Mouse (Mus musculus): Measurements from ENCODE around the gene Styk1. TPM values are rescaled to one million over a fixed set of nuclear protein-coding genes. Genes with fewer than 3 reads are reported as not detected.

Styk1 gene
- total and polyA plus RNA-seq, 2 experiments from 2014 or later = 3.2 to 5.1 TPM

- H3K27me3 ChIP-seq (ENCODE audit: insufficient read depth, low read length) = no peaks in the 10 kb centered on the region
- peak overlapping the region; percentile 72 for H3K27ac ChIP-seq
- no peaks in the 10 kb centered on the region for H3K9me3 ChIP-seq (ENCODE audit: low read length)
- H3K4me2 ChIP-seq (ENCODE audit: low read depth, low read length) = peak overlapping the region; percentile 37
- peaks cover 25% of the 10 kb centered on the region for H3K4me1 ChIP-seq (ENCODE audit: insufficient read depth, low read length)
- ATAC-seq = peak; percentile 76
- TF ChIP-seq CTCF (IDR thresholded peaks at IDR 0.05; ENCODE audit: low read depth) = no peak
- DNase-seq (ENCODE audit: low spot score) = peak; percentile 45
- peaks cover 17% of the 10 kb centered on the region for H3K36me3 ChIP-seq (ENCODE audit: insufficient read depth, low read length)
- 0 out of 2 replicates have a peak overlapping the region, but pooled peaks have one; percentile 6 for H3K9ac ChIP-seq (replicated peaks; ENCODE audit: low read length)
- 29% methylated on average over 14 of the region's 14 CpGs for WGBS
- no peak overlapping the region for H3K4me3 ChIP-seq (ENCODE audit: low read length)
Observed at GRCm38 (mm10) chr6:131382232-131382983, 29.0 kb upstream of the Styk1 start.

- 93% methylated on average over 18 of the region's 18 CpGs for WGBS
- Histone ChIP-seq H3K4me2 (ENCODE audit: low read depth, low read length) (no peak overlapping the region), H3K9ac (replicated peaks; ENCODE audit: low read length) (no peak overlapping the region), H3K4me3 (ENCODE audit: low read length) (no peak overlapping the region), H3K9me3 (ENCODE audit: low read length) (no peaks in the 10 kb centered on the region), H3K27me3 (ENCODE audit: insufficient read depth, low read length) (no peaks in the 10 kb centered on the region), H3K27ac (no peak overlapping the region), H3K4me1 (ENCODE audit: insufficient read depth, low read length) (peaks cover 20% of the 10 kb centered on the region), H3K36me3 (ENCODE audit: insufficient read depth, low read length) (peaks cover 17% of the 10 kb centered on the region)
- no peak for TF ChIP-seq CTCF (IDR thresholded peaks at IDR 0.05; ENCODE audit: low read depth)
- no peak for DNase-seq (ENCODE audit: low spot score)
- no peak for ATAC-seq
Observed at GRCm38 (mm10) chr6:131378858-131379428, 25.5 kb upstream of the Styk1 start.

- Histone ChIP-seq H3K4me3 (ENCODE audit: low read length) (no peak overlapping the region), H3K27me3 (ENCODE audit: insufficient read depth, low read length) (no peaks in the 10 kb centered on the region), H3K27ac (no peak overlapping the region), H3K9ac (replicated peaks; ENCODE audit: low read length) (no peak overlapping the region), H3K36me3 (ENCODE audit: insufficient read depth, low read length) (peaks cover 23% of the 10 kb centered on the region), H3K4me2 (ENCODE audit: low read depth, low read length) (no peak overlapping the region), H3K4me1 (ENCODE audit: insufficient read depth, low read length) (peaks cover 7% of the 10 kb centered on the region), H3K9me3 (ENCODE audit: low read length) (no peaks in the 10 kb centered on the region)
- WGBS = 98% methylated on average over 5 of the region's 5 CpGs
- DNase-seq (ENCODE audit: low spot score) (no peak), ATAC-seq (no peak)
- no peak for TF ChIP-seq CTCF (IDR thresholded peaks at IDR 0.05; ENCODE audit: low read depth)
Observed at GRCm38 (mm10) chr6:131377378-131377777, 24.0 kb upstream of the Styk1 start.

GRCm38 (mm10) chr6:131374594-131375340 lies 21.4 kb upstream of the Styk1 start:
- peaks cover 23% of the 10 kb centered on the region for H3K36me3 ChIP-seq (ENCODE audit: insufficient read depth, low read length)
- no peaks in the 10 kb centered on the region for H3K27me3 ChIP-seq (ENCODE audit: insufficient read depth, low read length)
- H3K4me1 ChIP-seq (ENCODE audit: insufficient read depth, low read length) = no peaks in the 10 kb centered on the region
- DNase-seq (ENCODE audit: low spot score) = no peak
- ATAC-seq = no peak
- no peaks in the 10 kb centered on the region for H3K9me3 ChIP-seq (ENCODE audit: low read length)
- no peak overlapping the region for H3K27ac ChIP-seq
- no peak overlapping the region for H3K9ac ChIP-seq (replicated peaks; ENCODE audit: low read length)
- H3K4me3 ChIP-seq (ENCODE audit: low read length) = no peak overlapping the region
- TF ChIP-seq CTCF (IDR thresholded peaks at IDR 0.05; ENCODE audit: low read depth) = no peak
- no peak overlapping the region for H3K4me2 ChIP-seq (ENCODE audit: low read depth, low read length)
- 90% methylated on average over 13 of the region's 13 CpGs for WGBS

- no peak overlapping the region for H3K4me2 ChIP-seq (ENCODE audit: low read depth, low read length)
- no peak overlapping the region for H3K4me3 ChIP-seq (ENCODE audit: low read length)
- H3K27ac ChIP-seq = no peak overlapping the region
- TF ChIP-seq CTCF (IDR thresholded peaks at IDR 0.05; ENCODE audit: low read depth) = no peak
- no peak for DNase-seq (ENCODE audit: low spot score)
- H3K9ac ChIP-seq (replicated peaks; ENCODE audit: low read length) = no peak overlapping the region
- no peaks in the 10 kb centered on the region for H3K9me3 ChIP-seq (ENCODE audit: low read length)
- ATAC-seq = no peak
- H3K27me3 ChIP-seq (ENCODE audit: insufficient read depth, low read length) = no peaks in the 10 kb centered on the region
- H3K4me1 ChIP-seq (ENCODE audit: insufficient read depth, low read length) = no peaks in the 10 kb centered on the region
- peaks cover 14% of the 10 kb centered on the region for H3K36me3 ChIP-seq (ENCODE audit: insufficient read depth, low read length)
- 94% methylated on average over 5 of the region's 5 CpGs for WGBS
Observed at GRCm38 (mm10) chr6:131373160-131373559, 19.8 kb upstream of the Styk1 start.

GRCm38 (mm10) chr6:131370767-131371166 lies 17.4 kb upstream of the Styk1 start:
- H3K9me3 ChIP-seq (ENCODE audit: low read length) = no peaks in the 10 kb centered on the region
- no peak overlapping the region for H3K9ac ChIP-seq (replicated peaks; ENCODE audit: low read length)
- H3K4me1 ChIP-seq (ENCODE audit: insufficient read depth, low read length) = no peaks in the 10 kb centered on the region
- 96% methylated on average over 5 of the region's 5 CpGs for WGBS
- TF ChIP-seq CTCF (IDR thresholded peaks at IDR 0.05; ENCODE audit: low read depth) = no peak
- no peak overlapping the region for H3K27ac ChIP-seq
- no peak for ATAC-seq
- no peak overlapping the region for H3K4me2 ChIP-seq (ENCODE audit: low read depth, low read length)
- no peak for DNase-seq (ENCODE audit: low spot score)
- H3K36me3 ChIP-seq (ENCODE audit: insufficient read depth, low read length) = peaks cover 21% of the 10 kb centered on the region
- H3K4me3 ChIP-seq (ENCODE audit: low read length) = no peak overlapping the region
- no peaks in the 10 kb centered on the region for H3K27me3 ChIP-seq (ENCODE audit: insufficient read depth, low read length)
